Mouse (Mus musculus) MEL (cell line): Measurements from ENCODE around the gene Cadm2.

ENCODE experiments used
- EP300 ChIP-seq, 2 experiments: IDR thresholded peaks; 2 replicates each; pipeline ENCODE4 v1.6.1; 2011; ENCODE audit warnings: improper control_type of control experiment in 2 of 2, low read length in 2 of 2, low read depth in 1 of 2, mild to moderate bottlenecking in 1 of 2
- ETS1 ChIP-seq: IDR thresholded peaks from 2 replicates; pipeline ENCODE4 v1.6.1; 2012; ENCODE audit warnings: low read depth, mild to moderate bottlenecking, inconsistent platforms, low read length, improper control_type of control experiment, moderate library complexity
- MAFK ChIP-seq: IDR thresholded peaks from 2 replicates; pipeline ENCODE4 v1.6.1; 2011; ENCODE audit warnings: low read depth, mild to moderate bottlenecking, low read length, improper control_type of control experiment, borderline replicate concordance
- RAD21 ChIP-seq: IDR thresholded peaks from 2 replicates; pipeline ENCODE4 v1.6.1; 2011; ENCODE audit warnings: mild to moderate bottlenecking, low read depth, low read length, improper control_type of control experiment
- TAL1 ChIP-seq: IDR thresholded peaks from 2 replicates; pipeline ENCODE4 v1.6.1; 2012; ENCODE audit warnings: mild to moderate bottlenecking, inconsistent platforms, low read length, moderate library complexity, mixed read lengths
- TCF12 ChIP-seq: IDR thresholded peaks from 2 replicates; pipeline ENCODE4 v1.6.1; 2014; ENCODE audit warnings: low read depth, mild to moderate bottlenecking, inconsistent platforms, low read length, improper control_type of control experiment, moderate library complexity

DNA sequence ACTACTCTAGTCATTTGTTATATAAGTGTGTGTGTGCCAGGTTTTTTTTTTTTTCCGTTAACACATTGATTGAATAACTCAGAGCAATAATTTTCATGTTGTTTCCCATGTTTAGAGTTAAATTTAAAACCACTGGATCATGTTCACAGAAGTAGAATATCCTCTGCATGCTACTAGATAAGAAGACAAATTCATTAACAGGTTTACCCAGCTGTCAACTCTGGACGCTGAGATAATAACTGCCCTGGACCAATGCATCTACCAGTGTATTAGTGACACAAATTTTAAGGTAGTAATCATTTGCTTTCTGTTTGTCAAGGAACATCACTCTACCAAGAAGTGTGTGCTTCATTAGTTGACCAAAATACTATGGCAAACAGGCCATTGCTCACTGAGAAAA is 253.0 kb downstream of the Cadm2 start:
- no peak for TF ChIP-seq MAFK
- TF ChIP-seq EP300 (IDR thresholded peaks at IDR 0.05; ENCODE audit: low read depth in 1 of 2, low read length in 2 of 2): peak; percentile 9 to 74; a peak in 3 of 4 replicates
- TF ChIP-seq TAL1: 0 out of 2 replicates have a peak, but pooled peaks have one; percentile 28
- peak; percentile 81 for TF ChIP-seq TCF12
- no peak for TF ChIP-seq RAD21
- TF ChIP-seq ETS1: 0 out of 2 replicates have a peak, but pooled peaks have one; percentile 24
